Mouse (Mus musculus) liver, embryonic 14.5 days (tissue): ENCODE results near the gene Scml4. TPM values are rescaled to one million over a fixed set of nuclear protein-coding genes. Genes with fewer than 3 reads are reported as not detected.
A peak's percentile ranks its signal among the peaks of the same experiment; 100 is the strongest.

ENCODE experiments used
- ATAC-seq: fragments of 200-750 bp; cut with Nextera tagmentation; 2 replicates; pipeline ENCODE4 v1.8.0; 2017; ENCODE audit warnings: moderate number of reproducible peaks, mild to moderate bottlenecking, moderate library complexity; ENCODE audit not compliant: insufficient read depth
- DNase-seq, 3 experiments: peaks; one replicate each; pipeline ENCODE4 v3.0.0-alpha.2; 2012 to 2013; ENCODE audit warnings: low read depth in 3 of 3, low spot score in 3 of 3
- H3K27ac ChIP-seq: fragments of 300-500 bp; sonication (generic); 2 replicates; pipeline ENCODE4 v1.5.1; 2014; ENCODE audit warnings: moderate library complexity, mild to moderate bottlenecking, control low read depth, inconsistent platforms
- H3K27me3 ChIP-seq: fragments of 300-500 bp; sonication (generic); 2 replicates; pipeline ENCODE4 v1.6.1; 2014; ENCODE audit warnings: mild to moderate bottlenecking, low read length, moderate library complexity; ENCODE audit not compliant: control insufficient read depth, insufficient read depth
- H3K36me3 ChIP-seq: fragments of 300-500 bp; sonication (generic); replicated peaks from 2 replicates; pipeline ENCODE4 v1.6.1; 2014; ENCODE audit warnings: low read depth; ENCODE audit not compliant: control insufficient read depth, insufficient read depth
- H3K4me1 ChIP-seq, 2 experiments: fragments of 200-500 bp in 1 of 2; fragments of 300-500 bp in 1 of 2; sonication (generic) in 1 of 2; replicated peaks; 2 replicates each; pipeline ENCODE4 v1.6.1; 2012 to 2014; ENCODE audit warnings: antibody characterized with exemption in 1 of 2, inconsistent platforms in 1 of 2, low read length in 1 of 2; ENCODE audit not compliant: control insufficient read depth in 2 of 2, insufficient read depth in 2 of 2
- H3K4me2 ChIP-seq: fragments of 300-500 bp; sonication (generic); 2 replicates; pipeline ENCODE4 v1.6.1; 2014; ENCODE audit warnings: low read depth, mild to moderate bottlenecking, control low read depth, moderate library complexity
- H3K4me3 ChIP-seq, 2 experiments: fragments of 200-500 bp in 1 of 2; fragments of 300-500 bp in 1 of 2; sonication (generic) in 1 of 2; 2 replicates each; pipeline ENCODE4 v1.5.1; 2012 to 2014; ENCODE audit warnings: low read depth in 2 of 2, low read length in 2 of 2, mild to moderate bottlenecking in 2 of 2, control low read depth in 1 of 2, inconsistent platforms in 1 of 2, moderate library complexity in 1 of 2; ENCODE audit not compliant: insufficient read depth in 1 of 2
- H3K9ac ChIP-seq: fragments of 300-500 bp; sonication (generic); replicated peaks from 2 replicates; pipeline ENCODE4 v1.6.1; 2014; ENCODE audit warnings: mild to moderate bottlenecking, control low read depth, moderate library complexity
- H3K9me3 ChIP-seq: fragments of 300-500 bp; sonication (generic); 2 replicates; pipeline ENCODE4 v1.6.1; 2016; ENCODE audit warnings: low read length, mixed read lengths; ENCODE audit not compliant: control insufficient read depth
- CTCF ChIP-seq: IDR thresholded peaks from 2 replicates; pipeline ENCODE4 v1.5.1; 2016; ENCODE audit warnings: antibody characterized with exemption, low read depth, control low read depth
- EP300 ChIP-seq: IDR thresholded peaks from 2 replicates; pipeline ENCODE4 v1.6.1; 2016; ENCODE audit warnings: antibody characterized with exemption, low read depth
- WGBS: fragments of 180-500 bp; shearing (Covaris S2); extraction: QIAGEN DNeasy Blood & Tissue Kit; methylation state at CpG from one replicate; pipeline ENCODE4 v1.1.7; 2014; ENCODE audit not compliant: insufficient replicate concordance; 5-methylcytosine and 5-hydroxymethylcytosine counted together
- polyA plus RNA-seq, 2 experiments: library from polyadenylated mRNA; depleted of rRNA in 1 of 2; stranded (reverse) in 1 of 2; unstranded in 1 of 2; fragments of >200 nt; fragmentation: Nextera tagmentation in 1 of 2; extraction: Ambion mirVana in 1 of 2; gene quantifications; 2 replicates each; pipeline versions ENCODE4 v1.2.1 to v1.2.3; 2012 to 2014

Scml4 gene
- polyA plus RNA-seq, 2 experiments: 0.15 to 0.19 TPM

- H3K4me3 ChIP-seq: no peak overlapping the region
- WGBS: 79% methylated on average over 3 of the region's 3 CpGs
- no peaks in the 10 kb centered on the region for H3K36me3 ChIP-seq
- no peak overlapping the region for H3K9ac ChIP-seq
- no peak for TF ChIP-seq EP300
- peak; percentile 47 for TF ChIP-seq CTCF
- no peaks in the 10 kb centered on the region for H3K27me3 ChIP-seq
- no peaks in the 10 kb centered on the region for H3K9me3 ChIP-seq
- no peaks in the 10 kb centered on the region for H3K4me1 ChIP-seq
- no peak overlapping the region for H3K4me2 ChIP-seq
- DNase-seq: no peak
- ATAC-seq: no peak
- no peak overlapping the region for H3K27ac ChIP-seq
Measured at GRCm38 (mm10) chr10:42942300-42942699, 82.1 kb downstream of the Scml4 start.

- no peak for DNase-seq
- Histone ChIP-seq H3K4me3 (no peak overlapping the region), H3K27ac (no peak overlapping the region), H3K4me1 (no peaks in the 10 kb centered on the region), H3K36me3 (no peaks in the 10 kb centered on the region), H3K9me3 (no peaks in the 10 kb centered on the region), H3K27me3 (no peaks in the 10 kb centered on the region), H3K9ac (no peak overlapping the region), H3K4me2 (no peak overlapping the region)
- no peak for ATAC-seq
- TF ChIP-seq EP300 (no peak), CTCF (no peak)
- 51% methylated on average over 4 of the region's 4 CpGs for WGBS
Measured at GRCm38 (mm10) chr10:42945316-42945715, 85.1 kb downstream of the Scml4 start.

GRCm38 (mm10) chr10:42947336-42947735 lies 87.2 kb downstream of the Scml4 start:
- Histone ChIP-seq H3K9ac (no peak overlapping the region), H3K4me2 (no peak overlapping the region), H3K4me3 (no peak overlapping the region), H3K27ac (no peak overlapping the region), H3K4me1 (no peaks in the 10 kb centered on the region), H3K9me3 (no peaks in the 10 kb centered on the region), H3K27me3 (no peaks in the 10 kb centered on the region), H3K36me3 (no peaks in the 10 kb centered on the region)
- WGBS: 60% methylated on average over 5 of the region's 5 CpGs
- ATAC-seq: no peak
- TF ChIP-seq EP300 (no peak), CTCF (no peak)
- no peak for DNase-seq

GRCm38 (mm10) chr10:42950252-42950751 lies 90.1 kb downstream of the Scml4 start:
- TF ChIP-seq CTCF (no peak), EP300 (no peak)
- H3K4me2 ChIP-seq: peak overlapping the region; percentile 13; the same call in 1 of the 2 replicates
- ATAC-seq: peak; percentile 67; the same call in 1 of the 2 replicates
- H3K4me3 ChIP-seq: no peak overlapping the region
- H3K36me3 ChIP-seq: no peaks in the 10 kb centered on the region
- H3K27ac ChIP-seq: no peak overlapping the region
- no peak overlapping the region for H3K9ac ChIP-seq
- 2% methylated on average over 6 of the region's 8 CpGs for WGBS
- no peaks in the 10 kb centered on the region for H3K9me3 ChIP-seq
- no peaks in the 10 kb centered on the region for H3K4me1 ChIP-seq
- H3K27me3 ChIP-seq: no peaks in the 10 kb centered on the region
- DNase-seq: no peak

GRCm38 (mm10) chr10:42951078-42952045 lies 91.2 kb downstream of the Scml4 start:
- Histone ChIP-seq H3K36me3 (no peaks in the 10 kb centered on the region), H3K4me3 (no peak overlapping the region), H3K27ac (no peak overlapping the region), H3K9ac (no peak overlapping the region), H3K4me1 (no peaks in the 10 kb centered on the region), H3K27me3 (no peaks in the 10 kb centered on the region; the same call in 1 of the 2 replicates), H3K9me3 (no peaks in the 10 kb centered on the region), H3K4me2 (no peak overlapping the region)
- TF ChIP-seq CTCF: no peak
- TF ChIP-seq EP300: no peak
- 43% methylated on average over 20 of the region's 20 CpGs for WGBS
- no peak for ATAC-seq
- no peak for DNase-seq
